Mouse (Mus musculus): ENCODE data around the gene Fdx1l.

The Fdx1l gene

GRCm38 (mm10) chr9:21026849-21027248, 46.6 kb downstream of the Fdx1l start:
- no peak for DNase-seq

GRCm38 (mm10) chr9:21025258-21025810, 48.1 kb downstream of the Fdx1l start:
- no peak for DNase-seq

- no peak for DNase-seq
These were observed 50.7 kb downstream of the Fdx1l start for GRCm38 (mm10) chr9:21022726-21023125.

GRCm38 (mm10) chr9:21022288-21022687, 51.1 kb downstream of the Fdx1l start:
- no peak for DNase-seq

- DNase-seq, result no peak
These were observed 52.1 kb downstream of the Fdx1l start for GRCm38 (mm10) chr9:21021363-21021762.

GRCm38 (mm10) chr9:21018600-21018999, 54.8 kb downstream of the Fdx1l start:
- no peak for DNase-seq
